Mouse (Mus musculus) limb, embryonic 13.5 days (tissue): ENCODE data around the gene Olfr223. TPM values are rescaled to one million over a fixed set of nuclear protein-coding genes. Genes with fewer than 3 reads are reported as not detected.
"Not testable (repeated sequence)": the region's sequence is repeated elsewhere in the genome, so short reads cannot be mapped to it uniquely, and the experiment has no call there.

Experiments
- ATAC-seq: fragments of 200-750 bp; cut with Nextera tagmentation; 2 replicates; pipeline ENCODE4 v1.8.0; 2017; ENCODE audit warnings: low read depth, moderate number of reproducible peaks, moderate TSS enrichment; ENCODE audit not compliant: low FRiP score
- H3K27ac ChIP-seq: fragments of 300-500 bp; sonication (generic); 2 replicates; pipeline ENCODE4 v1.5.1; 2015; ENCODE audit warnings: inconsistent platforms, mild to moderate bottlenecking, moderate library complexity
- H3K27me3 ChIP-seq: fragments of 300-500 bp; sonication (generic); 2 replicates; pipeline ENCODE4 v1.6.1; 2015; ENCODE audit warnings: mild to moderate bottlenecking, inconsistent platforms
- H3K36me3 ChIP-seq: fragments of 300-500 bp; sonication (generic); 2 replicates; pipeline ENCODE4 v1.6.1; 2015; ENCODE audit warnings: inconsistent platforms, mild to moderate bottlenecking, moderate library complexity
- H3K4me1 ChIP-seq: fragments of 300-500 bp; sonication (generic); 2 replicates; pipeline ENCODE4 v1.6.1; 2015; ENCODE audit warnings: inconsistent platforms
- H3K4me2 ChIP-seq: fragments of 300-500 bp; sonication (generic); replicated peaks from 2 replicates; pipeline ENCODE4 v1.6.1; 2015; ENCODE audit warnings: inconsistent platforms, mild to moderate bottlenecking, moderate library complexity
- H3K4me3 ChIP-seq: fragments of 300-500 bp; sonication (generic); 2 replicates; pipeline ENCODE4 v1.5.1; 2015; ENCODE audit warnings: moderate library complexity, mild to moderate bottlenecking, inconsistent platforms
- H3K9ac ChIP-seq: fragments of 300-500 bp; sonication (generic); 2 replicates; pipeline ENCODE4 v1.6.1; 2015; ENCODE audit warnings: mild to moderate bottlenecking, inconsistent platforms
- H3K9me3 ChIP-seq: fragments of 300-500 bp; sonication (generic); 2 replicates; pipeline ENCODE4 v1.6.1; 2016; ENCODE audit warnings: inconsistent platforms
- WGBS: fragments of 180-500 bp; shearing (Covaris S2); methylation state at CpG from one replicate; pipeline ENCODE4 v1.1.7; 2015; 5-methylcytosine and 5-hydroxymethylcytosine counted together
- polyA plus RNA-seq: library from polyadenylated mRNA; unstranded; fragments of >200 nt; fragmentation: Nextera tagmentation; extraction: Ambion mirVana; gene quantifications from 2 replicates; pipeline ENCODE4 v1.2.1, GENCODE M21; 2015

The Olfr223 gene
- polyA plus RNA-seq, 1 experiment from 2014 or later, result not detected

DNA sequence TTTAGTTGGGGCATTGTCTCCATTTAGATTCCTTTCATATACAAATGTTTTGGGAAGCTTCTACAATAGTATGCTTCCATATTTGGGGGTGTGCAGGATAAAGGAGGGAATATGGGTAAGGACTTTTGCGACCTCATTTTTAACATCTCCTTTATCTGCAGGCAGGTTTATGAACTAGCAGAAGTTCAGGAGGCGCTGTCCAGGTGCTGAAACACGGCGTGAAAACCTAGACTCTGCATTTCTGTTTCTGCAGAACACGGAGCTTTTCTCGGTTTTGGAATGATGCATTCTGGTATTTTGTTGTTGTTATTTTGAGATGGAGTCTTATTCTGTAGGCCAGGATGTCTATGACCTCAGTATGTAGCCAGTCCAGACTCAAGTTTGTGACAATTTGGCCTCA, 8.6 kb downstream of the Olfr223 start:
- WGBS, result 30% methylated on average over 6 of the region's 6 CpGs

DNA sequence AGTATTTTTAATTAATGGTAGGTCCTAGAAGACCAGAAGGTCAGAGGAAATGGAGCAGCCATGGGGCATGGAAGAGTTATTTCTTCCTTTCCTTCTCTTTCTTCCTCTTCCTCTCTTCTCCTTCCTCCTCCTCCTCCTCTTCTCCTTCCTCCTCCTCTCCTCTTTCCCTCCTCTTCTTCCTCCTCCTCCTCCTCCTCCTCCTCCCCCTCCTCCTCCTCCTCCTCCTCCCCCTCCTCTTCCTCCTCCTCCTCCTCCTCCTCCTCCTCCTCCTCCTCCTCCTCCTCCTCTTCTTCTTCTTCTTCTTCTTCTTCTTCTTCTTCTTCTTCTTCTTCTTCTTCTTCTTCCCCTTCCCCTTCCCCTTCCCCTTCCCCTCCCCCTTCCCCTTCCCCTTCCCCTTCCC, 17.0 kb downstream of the Olfr223 start, which contains the start of gene Olfr222:
Gene Olfr222, minus strand, starts transcription at position 101 of the 400 bp plus-strand sequence.
- not testable (repeated sequence) for H3K4me2 ChIP-seq, H3K36me3 ChIP-seq, H3K27ac ChIP-seq, ATAC-seq, H3K9ac ChIP-seq, H3K4me1 ChIP-seq, H3K4me3 ChIP-seq, H3K9me3 ChIP-seq
- peaks cover 24% of the 10 kb centered on the region for H3K27me3 ChIP-seq

More for the DNA sequence above, 8.6 kb downstream of the Olfr223 start:
- H3K27ac ChIP-seq, result no peak overlapping the region
- H3K4me2 ChIP-seq, result no peak overlapping the region
- no peak overlapping the region for H3K4me3 ChIP-seq
- no peaks in the 10 kb centered on the region for H3K4me1 ChIP-seq
- no peaks in the 10 kb centered on the region for H3K9me3 ChIP-seq
- H3K27me3 ChIP-seq, result 0 out of 2 replicates have a peak, but pooled peaks cover 2% of the 10 kb centered on the region
- ATAC-seq, result no peak
- H3K9ac ChIP-seq, result no peak overlapping the region
- no peaks in the 10 kb centered on the region for H3K36me3 ChIP-seq

DNA sequence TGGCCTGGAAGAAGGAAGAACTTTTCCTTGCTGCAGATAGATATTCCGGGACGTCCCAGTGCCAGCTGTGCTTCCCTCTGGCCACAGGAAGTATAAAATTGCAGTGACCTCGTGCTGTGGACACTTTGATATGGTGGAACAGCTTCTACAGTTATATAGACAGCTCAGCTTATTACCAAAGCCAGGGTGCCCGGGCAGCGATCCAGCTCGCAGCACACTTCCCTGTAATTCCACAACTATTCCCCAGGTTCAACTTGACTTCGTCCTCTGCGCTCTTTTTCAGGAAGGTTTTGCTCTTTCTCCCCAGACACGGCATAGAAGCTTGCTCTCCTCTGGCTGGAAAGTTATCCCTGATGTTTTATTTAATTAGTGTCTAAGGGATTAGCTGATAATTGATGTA, 17.4 kb downstream of the Olfr223 start:
- H3K4me3 ChIP-seq, result no peak overlapping the region
- H3K4me1 ChIP-seq, result no peaks in the 10 kb centered on the region
- H3K9ac ChIP-seq, result no peak overlapping the region
- no peak overlapping the region for H3K27ac ChIP-seq
- WGBS, result 40% methylated on average over 9 of the region's 9 CpGs
- H3K36me3 ChIP-seq, result no peaks in the 10 kb centered on the region
- peaks cover 28% of the 10 kb centered on the region for H3K27me3 ChIP-seq
- H3K4me2 ChIP-seq, result no peak overlapping the region
- ATAC-seq, result no peak
- H3K9me3 ChIP-seq, result no peaks in the 10 kb centered on the region

DNA sequence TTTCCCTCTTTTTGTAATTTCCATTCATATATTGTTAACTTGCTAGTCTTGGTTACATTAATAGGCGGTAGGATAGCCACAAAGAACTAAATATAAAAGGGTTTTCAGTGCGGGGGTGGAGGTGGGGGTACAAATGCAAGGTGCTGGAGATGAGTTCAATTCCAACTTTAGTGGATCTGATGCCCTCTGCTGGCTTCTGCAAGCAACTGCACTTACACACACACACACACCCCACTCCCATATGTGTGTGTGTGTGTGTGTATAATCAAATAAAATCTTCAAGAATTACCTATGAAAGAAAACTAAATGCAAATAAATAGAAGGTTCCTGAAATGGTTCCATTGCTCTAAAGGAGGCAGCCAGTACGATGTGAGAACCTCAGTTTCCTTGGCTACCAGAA, 23.8 kb downstream of the Olfr223 start:
- Histone ChIP-seq H3K4me1 (no peaks in the 10 kb centered on the region), H3K27ac (no peak overlapping the region), H3K9me3 (no peaks in the 10 kb centered on the region), H3K4me3 (no peak overlapping the region), H3K27me3 (peaks cover 27% of the 10 kb centered on the region), H3K4me2 (no peak overlapping the region), H3K36me3 (no peaks in the 10 kb centered on the region), H3K9ac (no peak overlapping the region)
- 72% methylated on average over 3 of the region's 3 CpGs for WGBS
- ATAC-seq, result no peak

DNA sequence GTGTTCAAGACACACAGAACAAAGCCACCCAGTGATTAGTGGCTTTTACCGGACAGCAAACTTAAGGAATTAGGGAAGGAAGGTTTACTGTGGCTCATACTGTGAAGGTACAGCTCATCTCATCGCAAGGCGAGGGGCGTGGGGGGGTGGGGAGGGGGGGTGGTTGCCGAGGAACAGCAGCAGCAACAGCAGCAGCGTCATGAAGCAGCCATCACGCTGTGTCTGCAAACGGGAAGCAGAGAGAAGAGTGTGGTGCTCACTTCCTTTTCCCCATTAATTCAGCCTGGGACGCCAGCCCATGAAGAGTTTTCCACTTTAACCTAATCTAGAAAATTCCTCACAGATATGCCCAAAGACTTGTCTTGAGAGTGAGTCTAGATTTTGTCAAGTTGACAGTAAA, 30.3 kb downstream of the Olfr223 start:
- no peak overlapping the region for H3K27ac ChIP-seq
- no peak overlapping the region for H3K4me2 ChIP-seq
- WGBS, result 70% methylated on average over 9 of the region's 9 CpGs
- H3K27me3 ChIP-seq, result no peaks in the 10 kb centered on the region
- no peaks in the 10 kb centered on the region for H3K4me1 ChIP-seq
- no peaks in the 10 kb centered on the region for H3K36me3 ChIP-seq
- ATAC-seq, result no peak
- H3K9me3 ChIP-seq, result no peaks in the 10 kb centered on the region
- H3K4me3 ChIP-seq, result no peak overlapping the region
- no peak overlapping the region for H3K9ac ChIP-seq

DNA sequence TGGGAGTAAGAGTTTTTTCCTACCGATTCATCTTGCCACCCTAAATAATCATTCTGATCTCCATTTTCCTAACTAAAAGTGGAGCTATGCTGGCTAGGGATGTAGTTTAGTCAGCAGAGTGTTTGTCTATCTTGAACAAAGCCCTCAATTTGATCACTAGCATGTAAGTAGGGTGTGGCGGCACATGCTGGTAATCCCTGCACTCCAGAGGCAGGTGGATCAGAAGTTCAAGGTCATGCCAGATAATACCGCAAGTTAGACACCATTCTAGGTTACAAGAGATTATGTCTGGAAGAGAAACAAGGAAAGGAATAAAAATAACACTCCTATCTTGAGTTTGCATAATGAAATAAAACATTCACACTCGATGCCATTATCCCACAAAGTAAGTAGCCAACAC, 30.8 kb downstream of the Olfr223 start:
- H3K9me3 ChIP-seq, result no peaks in the 10 kb centered on the region
- H3K4me1 ChIP-seq, result no peaks in the 10 kb centered on the region
- H3K27ac ChIP-seq, result no peak overlapping the region
- H3K36me3 ChIP-seq, result no peaks in the 10 kb centered on the region
- no peak overlapping the region for H3K9ac ChIP-seq
- no peaks in the 10 kb centered on the region for H3K27me3 ChIP-seq
- no peak for ATAC-seq
- no peak overlapping the region for H3K4me2 ChIP-seq
- no peak overlapping the region for H3K4me3 ChIP-seq
- 94% methylated on average over 4 of the region's 4 CpGs for WGBS

DNA sequence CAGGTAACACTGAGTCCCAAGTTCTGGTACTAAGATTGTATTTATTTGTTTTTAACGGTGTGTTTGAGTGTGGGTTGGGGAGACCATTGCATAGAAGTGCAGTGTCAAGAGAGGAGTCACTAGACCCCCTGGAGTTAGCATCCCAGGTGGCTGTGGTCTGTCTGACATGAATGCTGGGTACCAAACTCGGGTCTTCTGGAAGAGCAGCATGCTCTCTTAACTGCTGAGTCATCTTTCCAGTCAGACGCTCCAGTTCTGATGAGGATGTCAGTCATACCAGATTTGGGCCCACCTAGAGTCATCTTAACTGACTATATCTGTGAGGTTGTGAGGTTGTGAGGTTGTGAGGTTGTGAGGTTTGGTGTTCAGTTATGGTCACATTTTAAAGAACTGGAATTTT, 32.2 kb downstream of the Olfr223 start:
- no peaks in the 10 kb centered on the region for H3K36me3 ChIP-seq
- no peak for ATAC-seq
- H3K4me2 ChIP-seq, result no peak overlapping the region
- no peaks in the 10 kb centered on the region for H3K27me3 ChIP-seq
- no peaks in the 10 kb centered on the region for H3K4me1 ChIP-seq
- no peak overlapping the region for H3K9ac ChIP-seq
- WGBS, result 69% methylated on average over 3 of the region's 3 CpGs
- no peaks in the 10 kb centered on the region for H3K9me3 ChIP-seq
- no peak overlapping the region for H3K27ac ChIP-seq
- H3K4me3 ChIP-seq, result no peak overlapping the region

DNA sequence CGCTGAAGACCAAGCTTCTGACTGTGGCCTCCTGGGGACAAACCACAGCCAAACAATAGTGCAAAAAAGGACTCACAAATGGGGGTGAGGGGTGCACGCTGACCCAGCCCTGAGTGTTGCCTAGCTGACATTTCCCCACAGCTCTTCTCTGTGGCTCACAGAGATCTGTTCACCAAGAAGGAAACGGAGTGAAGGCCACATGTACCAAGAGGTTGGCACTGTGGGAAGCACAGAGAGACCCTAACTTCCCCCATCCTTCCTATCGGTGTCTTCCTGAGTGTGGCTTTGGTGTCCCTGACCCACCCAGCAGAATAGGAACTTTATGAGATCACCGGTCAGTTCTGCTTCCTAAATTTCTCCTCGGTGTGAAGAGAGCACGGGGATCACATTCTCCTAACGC, 38.6 kb downstream of the Olfr223 start:
- 80% methylated on average over 8 of the region's 8 CpGs for WGBS
- no peak overlapping the region for H3K4me2 ChIP-seq
- no peaks in the 10 kb centered on the region for H3K36me3 ChIP-seq
- H3K27ac ChIP-seq, result no peak overlapping the region
- H3K9me3 ChIP-seq, result no peaks in the 10 kb centered on the region
- H3K4me1 ChIP-seq, result no peaks in the 10 kb centered on the region
- ATAC-seq, result no peak
- no peaks in the 10 kb centered on the region for H3K27me3 ChIP-seq
- no peak overlapping the region for H3K9ac ChIP-seq
- no peak overlapping the region for H3K4me3 ChIP-seq

DNA sequence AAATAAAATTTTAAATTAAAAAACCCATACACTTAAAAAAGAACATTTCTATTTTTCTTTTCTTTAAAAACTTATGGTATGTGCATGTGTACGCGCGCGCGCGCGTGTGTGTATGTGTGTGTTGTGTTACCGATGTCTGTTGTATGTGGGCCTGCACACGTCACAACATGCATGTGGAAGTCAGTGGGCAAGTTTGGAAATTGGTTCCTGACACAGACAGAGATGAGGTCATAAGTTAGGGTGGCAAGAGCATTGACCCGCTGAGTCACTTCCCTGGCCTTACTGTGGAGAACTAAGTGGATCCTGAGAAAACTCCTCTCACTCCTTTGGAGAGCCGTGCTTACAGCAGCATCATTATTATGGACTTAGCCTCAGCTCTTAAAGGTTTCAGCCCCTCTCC, 39.0 kb downstream of the Olfr223 start:
- no peak overlapping the region for H3K4me3 ChIP-seq
- H3K36me3 ChIP-seq, result no peaks in the 10 kb centered on the region
- no peaks in the 10 kb centered on the region for H3K4me1 ChIP-seq
- H3K27ac ChIP-seq, result no peak overlapping the region
- H3K9me3 ChIP-seq, result no peaks in the 10 kb centered on the region
- no peaks in the 10 kb centered on the region for H3K27me3 ChIP-seq
- WGBS, result 94% methylated on average over 11 of the region's 11 CpGs
- no peak overlapping the region for H3K9ac ChIP-seq
- ATAC-seq, result no peak
- no peak overlapping the region for H3K4me2 ChIP-seq

DNA sequence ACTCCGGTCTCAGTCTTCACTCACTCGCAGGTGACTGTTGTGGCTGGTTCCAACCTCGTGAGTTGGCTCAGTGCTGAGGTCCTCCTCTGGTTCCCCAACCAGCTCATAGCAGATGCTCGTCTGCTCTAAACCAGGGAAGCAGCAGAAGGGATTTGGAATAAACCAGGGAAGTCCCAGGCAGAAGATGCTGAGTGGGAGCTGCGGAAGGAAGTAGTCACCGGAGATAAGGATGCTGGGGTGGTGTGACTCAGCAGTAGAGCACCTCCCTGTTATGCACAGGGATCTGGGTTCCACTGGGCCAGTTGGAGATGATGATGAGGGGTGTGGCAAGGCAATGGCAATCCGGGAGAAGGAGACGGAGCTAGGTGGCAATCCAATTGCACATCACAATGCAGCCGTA, 49.1 kb downstream of the Olfr223 start:
- no peaks in the 10 kb centered on the region for H3K9me3 ChIP-seq
- H3K4me1 ChIP-seq, result no peaks in the 10 kb centered on the region
- no peak overlapping the region for H3K27ac ChIP-seq
- H3K4me2 ChIP-seq, result no peak overlapping the region
- no peaks in the 10 kb centered on the region for H3K36me3 ChIP-seq
- no peak overlapping the region for H3K4me3 ChIP-seq
- 84% methylated on average over 9 of the region's 9 CpGs for WGBS
- H3K27me3 ChIP-seq, result 0 out of 2 replicates have a peak, but pooled peaks cover 3% of the 10 kb centered on the region
- no peak for ATAC-seq
- H3K9ac ChIP-seq, result no peak overlapping the region

DNA sequence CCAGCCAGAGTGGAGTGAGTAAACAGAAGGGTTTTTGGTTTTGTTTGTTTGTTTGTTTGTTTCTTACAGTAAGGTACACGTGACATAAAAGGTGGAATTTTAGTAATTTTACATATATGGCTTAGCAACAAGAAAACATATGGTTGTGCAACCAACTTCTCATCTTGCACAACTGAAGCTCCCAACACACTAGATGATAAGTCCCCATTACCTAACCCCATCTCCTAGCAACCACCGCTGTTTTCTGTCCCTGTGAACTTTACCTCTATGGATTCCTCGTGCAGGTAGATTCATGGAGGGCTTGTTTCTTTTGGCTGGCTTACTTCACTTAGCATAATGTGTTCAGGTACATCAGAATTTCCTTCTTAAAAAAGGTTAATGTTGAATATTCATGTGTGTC, 49.7 kb downstream of the Olfr223 start:
- no peak overlapping the region for H3K4me2 ChIP-seq
- 80% methylated on average over 3 of the region's 3 CpGs for WGBS
- no peak overlapping the region for H3K9ac ChIP-seq
- no peak overlapping the region for H3K4me3 ChIP-seq
- H3K36me3 ChIP-seq, result no peaks in the 10 kb centered on the region
- peaks cover 3% of the 10 kb centered on the region; the same call in 1 of the 2 replicates for H3K4me1 ChIP-seq
- H3K27ac ChIP-seq, result no peak overlapping the region
- no peaks in the 10 kb centered on the region for H3K9me3 ChIP-seq
- no peak for ATAC-seq
- H3K27me3 ChIP-seq, result no peaks in the 10 kb centered on the region

DNA sequence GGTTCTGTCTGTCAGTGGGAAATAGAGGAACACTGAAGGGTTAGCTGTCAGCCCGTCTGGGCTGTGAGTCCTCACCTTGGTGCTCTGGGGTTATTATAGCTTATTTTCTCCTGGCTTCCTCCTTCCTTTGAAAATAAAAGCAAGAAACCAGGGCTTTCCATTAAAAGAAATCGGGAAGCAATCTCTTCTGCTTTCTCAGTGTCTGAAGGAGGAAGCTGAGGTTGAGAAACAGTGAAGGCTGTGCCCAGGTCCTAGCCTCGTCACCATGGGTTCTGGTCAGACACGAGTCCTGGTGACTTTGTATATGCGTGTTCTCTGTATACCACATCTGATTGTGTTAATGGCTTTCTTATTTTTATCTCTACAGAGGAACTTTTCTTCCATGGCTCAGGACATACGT, 50.6 kb downstream of the Olfr223 start:
- H3K27me3 ChIP-seq, result no peaks in the 10 kb centered on the region

DNA sequence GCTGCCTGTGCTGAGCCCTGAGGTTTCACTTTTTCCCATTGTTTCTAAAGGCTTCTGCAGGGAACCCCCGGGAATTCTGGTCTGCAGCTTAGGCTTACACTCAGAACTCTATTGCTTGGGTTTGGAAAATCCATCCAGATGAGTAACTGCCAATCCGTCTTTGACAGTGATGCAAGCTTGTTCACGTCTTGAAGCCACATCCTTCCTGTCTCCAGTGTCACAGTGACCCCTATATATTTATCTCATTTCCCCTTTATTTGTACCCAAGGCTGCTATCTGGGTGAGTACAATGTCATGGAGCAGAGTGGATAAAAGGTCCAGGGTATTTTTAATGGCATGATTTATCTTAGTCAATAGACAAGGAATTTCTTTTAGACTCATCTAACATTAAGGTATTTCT, 51.8 kb downstream of the Olfr223 start, which contains the start of gene Nlrp3:
Gene Nlrp3, plus strand, starts transcription at position 245 of the 400 bp plus-strand sequence.
- Histone ChIP-seq H3K4me3 (no peak within 1 kb of the TSS), H3K36me3 (no peaks in the 10 kb centered on the region), H3K4me1 (peaks cover 10% of the 10 kb centered on the region; the same call in 1 of the 2 replicates), H3K4me2 (no peak within 1 kb of the TSS), H3K9ac (no peak within 1 kb of the TSS), H3K9me3 (no peaks in the 10 kb centered on the region), H3K27ac (no peak within 1 kb of the TSS), H3K27me3 (no peaks in the 10 kb centered on the region)
- WGBS, result 56% methylated on average over 3 of the region's 3 CpGs
- ATAC-seq, result no peak

More for the DNA sequence above, 50.6 kb downstream of the Olfr223 start:
- H3K4me2 ChIP-seq, result no peak overlapping the region
- no peak overlapping the region for H3K4me3 ChIP-seq
- no peaks in the 10 kb centered on the region for H3K36me3 ChIP-seq
- H3K27ac ChIP-seq, result no peak overlapping the region
- H3K9me3 ChIP-seq, result no peaks in the 10 kb centered on the region
- no peak overlapping the region for H3K9ac ChIP-seq
- 76% methylated on average over 6 of the region's 6 CpGs for WGBS
- no peak for ATAC-seq
- H3K4me1 ChIP-seq, result peaks cover 10% of the 10 kb centered on the region; the same call in 1 of the 2 replicates
